Mouse (Mus musculus) hindbrain, embryonic 12.5 days (tissue): ENCODE measurements around the gene Fcna. TPM values are rescaled to one million over a fixed set of nuclear protein-coding genes. Genes with fewer than 3 reads are reported as not detected.

ENCODE experiments used
- polyA plus RNA-seq: library from polyadenylated mRNA; unstranded; fragments of >200 nt; fragmentation: Nextera tagmentation; extraction: Ambion mirVana; gene quantifications from 2 replicates; pipeline ENCODE4 v1.2.1, GENCODE M21; 2016

The Fcna gene
- polyA plus RNA-seq, 1 experiment from 2014 or later: 0.96 TPM

Other genes with a start within 250 kb of the Fcna start
- gene Entpd2, start 232.2 kb downstream of the Fcna start, polyA plus RNA-seq: 0.22 and 0.46 TPM in 2 replicates
- 216 and 225 TPM in 2 replicates for gene Npdc1, start 228.7 kb downstream of the Fcna start, polyA plus RNA-seq
- 0.53 TPM in 1 of 2 replicates, not detected in the other for gene Fut7, start 204.8 kb downstream of the Fcna start, polyA plus RNA-seq
- gene Abca2, start 199.3 kb downstream of the Fcna start, polyA plus RNA-seq: 10.1 and 10.6 TPM in 2 replicates
- 2.3 and 2.4 TPM in 2 replicates for gene Clic3, start 171.2 kb downstream of the Fcna start, polyA plus RNA-seq
- gene Paxx, start 166.9 kb downstream of the Fcna start, polyA plus RNA-seq: 41.6 and 49.4 TPM in 2 replicates
- gene Ptgds, start 158.0 kb downstream of the Fcna start, polyA plus RNA-seq: 2.8 and 3.0 TPM in 2 replicates
- not detected in 2 replicates for gene Lcn12, start 134.1 kb downstream of the Fcna start, polyA plus RNA-seq
- 106 and 116 TPM in 2 replicates for gene Fbxw5, start 127.3 kb downstream of the Fcna start, polyA plus RNA-seq
- 4.8 and 6.0 TPM in 2 replicates for gene C8g, start 126.3 kb downstream of the Fcna start, polyA plus RNA-seq
- gene Traf2, start 81.1 kb downstream of the Fcna start, polyA plus RNA-seq: 25.7 and 29.6 TPM in 2 replicates
- 377 TPM in 2 replicates for gene Edf1, start 70.2 kb downstream of the Fcna start, polyA plus RNA-seq
- gene Mamdc4, start 53.2 kb downstream of the Fcna start, polyA plus RNA-seq: 4.7 and 6.7 TPM in 2 replicates
- 131 and 162 TPM in 2 replicates for gene Phpt1, start 52.8 kb downstream of the Fcna start, polyA plus RNA-seq
- gene Ajm1, start 46.3 kb downstream of the Fcna start, polyA plus RNA-seq: 2.4 and 3.1 TPM in 2 replicates
- gene Rabl6, start 19.5 kb downstream of the Fcna start, polyA plus RNA-seq: 70.0 and 72.3 TPM in 2 replicates
- gene Ccdc183, start 10.4 kb downstream of the Fcna start, polyA plus RNA-seq: 0.25 and 0.32 TPM in 2 replicates
- gene Tmem141, start 6.0 kb downstream of the Fcna start, polyA plus RNA-seq: 21.7 and 23.4 TPM in 2 replicates
- gene Lcn8, start 25.1 kb upstream of the Fcna start, polyA plus RNA-seq: not detected in 2 replicates
- not detected in 2 replicates for gene Lcn5, start 29.9 kb upstream of the Fcna start, polyA plus RNA-seq
- gene Lcn6, start 48.8 kb upstream of the Fcna start, polyA plus RNA-seq: not detected in 2 replicates
- gene Lcn10, start 54.7 kb upstream of the Fcna start, polyA plus RNA-seq: not detected in 2 replicates
- gene Obp2a, start 72.0 kb upstream of the Fcna start, polyA plus RNA-seq: not detected in 2 replicates
- gene Bmyc, start 78.7 kb upstream of the Fcna start, polyA plus RNA-seq: 97.8 and 98.7 TPM in 2 replicates
- gene Obp2b, start 109.0 kb upstream of the Fcna start, polyA plus RNA-seq: not detected in 2 replicates
- gene Lcn3, start 137.5 kb upstream of the Fcna start, polyA plus RNA-seq: not detected in 2 replicates
- not detected in 2 replicates for gene Lcn11, start 149.0 kb upstream of the Fcna start, polyA plus RNA-seq
- not detected in 2 replicates for gene Gm13539, start 154.2 kb upstream of the Fcna start, polyA plus RNA-seq
- not detected in 2 replicates for gene Glt6d1, start 187.8 kb upstream of the Fcna start, polyA plus RNA-seq
- gene Lcn9, start 195.1 kb upstream of the Fcna start, polyA plus RNA-seq: not detected in 2 replicates
- not detected in 2 replicates for gene Sohlh1, start 219.2 kb upstream of the Fcna start, polyA plus RNA-seq
- gene Kcnt1, start 235.7 kb upstream of the Fcna start, polyA plus RNA-seq: 2.9 and 4.6 TPM in 2 replicates